ENCODE assay signal across 22 mouse cellular contexts in the genomic region with DNA sequence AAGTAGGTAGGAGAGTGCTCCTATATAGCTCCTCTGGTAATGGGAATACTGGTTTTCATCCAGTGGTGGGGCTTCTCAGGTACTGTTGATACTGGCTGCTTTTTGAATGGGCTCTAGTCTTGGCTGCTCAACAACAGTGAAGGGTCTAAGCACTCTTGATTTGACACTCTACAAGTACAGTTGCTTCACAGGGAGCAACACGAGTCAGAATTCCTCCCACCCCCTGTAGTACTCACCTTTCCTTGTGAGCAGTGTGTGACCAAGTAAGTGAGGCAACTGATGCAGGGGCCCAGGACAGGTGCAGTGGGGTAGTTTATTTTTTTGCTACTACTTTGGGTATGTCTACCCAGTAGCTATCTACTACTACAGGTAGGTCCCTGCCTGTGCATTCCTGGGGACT.
"Had no signal": no experiment of that assay in that cellular context is flagged by ENCODE, and none has a peak within 500 bp of the region (broad histone marks: within the 10 kb centered on the region; RNA-seq: fewer than 3 reads in every experiment).

No protein-coding gene starts in this region.

- H3K27ac ChIP-seq: intestine, embryonic 15.5 days; kidney, embryonic 15.5 days; left cerebral cortex, adult 2 months; limb, embryonic 12.5 days; limb, embryonic 15.5 days; liver, embryonic 14.5 days; stomach, embryonic 15.5 days had no signal

- H3K27me3 ChIP-seq: intestine, embryonic 15.5 days; kidney, embryonic 15.5 days; limb, embryonic 12.5 days; limb, embryonic 15.5 days; stomach, embryonic 15.5 days had no signal

- H3K4me3 ChIP-seq: intestine, embryonic 15.5 days; kidney, embryonic 15.5 days; left cerebral cortex, adult 2 months; limb, embryonic 12.5 days; limb, embryonic 15.5 days; stomach, embryonic 15.5 days had no signal

- H3K4me1 ChIP-seq: intestine, embryonic 15.5 days; kidney, embryonic 15.5 days; limb, embryonic 12.5 days; limb, embryonic 15.5 days; stomach, embryonic 15.5 days had no signal

- ATAC-seq: intestine, embryonic 15.5 days; liver, postnatal 0 days had no signal

- H3K4me2 ChIP-seq: intestine, embryonic 15.5 days; kidney, embryonic 15.5 days; limb, embryonic 12.5 days; limb, embryonic 15.5 days; liver, embryonic 11.5 days; lung, embryonic 14.5 days; stomach, embryonic 15.5 days had no signal

- H3K36me3 ChIP-seq: intestine, embryonic 15.5 days; stomach, embryonic 15.5 days had no signal

- H3K9ac ChIP-seq: intestine, embryonic 15.5 days; kidney, embryonic 15.5 days; limb, embryonic 12.5 days; limb, embryonic 15.5 days; liver, embryonic 14.5 days; liver, postnatal 0 days; lung, embryonic 14.5 days; stomach, embryonic 15.5 days had no signal

- H3K9me3 ChIP-seq: intestine, embryonic 15.5 days; kidney, embryonic 15.5 days; limb, embryonic 12.5 days; limb, embryonic 15.5 days; stomach, embryonic 15.5 days had no signal

- DNase-seq: kidney, adult 11 months; kidney, adult 8-10 months; kidney, postnatal 10 days; kidney, postnatal 36 days; layer of hippocampus, postnatal 36 days; left cerebral cortex, postnatal 4 days; liver, postnatal 0 days; lung, embryonic 14.5 days; lung, postnatal 10 days; lung, postnatal 36 days; retina, postnatal 1 day; right cerebral cortex, postnatal 25 days; spleen, adult 18-20 months; thymus, postnatal 25 days had no signal
